Comparison of ENCODE assay signal across 8 mouse cellular contexts in genomic region chr14:72983456-72983855, GRCm38 (mm10).
DNase-seq lines count a peak whose midpoint lies in the region; ATAC-seq lines count a peak whose summit lies in the region.

No protein-coding gene starts in this region.

- no peak overlapping the region for H3K27ac ChIP-seq in embryonic facial prominence, embryonic 10.5 days (replicated peaks)
- H3K27ac ChIP-seq in midbrain, embryonic 12.5 days (replicated peaks), result no peak overlapping the region

- H3K9ac ChIP-seq in midbrain, embryonic 12.5 days (replicated peaks), result no peak overlapping the region

- intact Hi-C loops in left cerebral cortex, postnatal 4 days (cut with DNase I), result loop anchor here (10.0 kb wide), 3 partner anchors 89 to 379 kb away; no protein-coding TSS in a partner anchor

- no peaks in the 10 kb centered on the region for H3K36me3 ChIP-seq in embryonic facial prominence, embryonic 10.5 days (replicated peaks)
- no peaks in the 10 kb centered on the region for H3K36me3 ChIP-seq in midbrain, embryonic 12.5 days

- peak; percentile 79 for ATAC-seq in midbrain, embryonic 12.5 days (ENCODE audit: low FRiP score, low read depth)

- WGBS in embryonic facial prominence, embryonic 10.5 days, result 17% methylated on average over 11 of the region's 11 CpGs
- 13% methylated on average over 11 of the region's 11 CpGs for WGBS in midbrain, embryonic 12.5 days

- DNase-seq in spleen, adult 18-20 months, result peak; percentile 29 to 64
- no peak for DNase-seq in spleen, adult 12 weeks (ENCODE audit: low spot score)
- peak; percentile 69 for DNase-seq in embryonic facial prominence, embryonic 10.5 days (ENCODE audit: low spot score)
- DNase-seq in heart, adult 11 months, result peak; percentile 99
- DNase-seq in kidney, adult 11 months, result peak; percentile 74
- peak; percentile 91 for DNase-seq in left cerebral cortex, postnatal 4 days
- peak; percentile 80 for DNase-seq in skeletal muscle tissue, adult 2 months (ENCODE audit: low read depth, low spot score)

- H3K4me3 ChIP-seq in embryonic facial prominence, embryonic 10.5 days, result 0 out of 2 replicates have a peak overlapping the region, but pooled peaks have one; percentile 16
- no peak overlapping the region for H3K4me3 ChIP-seq in midbrain, embryonic 12.5 days

- H3K4me1 ChIP-seq in embryonic facial prominence, embryonic 10.5 days, result peaks cover 4% of the 10 kb centered on the region; the same call in 1 of the 2 replicates
- H3K4me1 ChIP-seq in midbrain, embryonic 12.5 days, result peaks cover 6% of the 10 kb centered on the region; the same call in 1 of the 2 replicates

- peak overlapping the region; percentile 42 for H3K4me2 ChIP-seq in midbrain, embryonic 12.5 days (replicated peaks)

- no peaks in the 10 kb centered on the region for H3K27me3 ChIP-seq in embryonic facial prominence, embryonic 10.5 days (replicated peaks; ENCODE audit: low read depth, poor library complexity, severe bottlenecking)
- H3K27me3 ChIP-seq in midbrain, embryonic 12.5 days, result no peaks in the 10 kb centered on the region

- no peaks in the 10 kb centered on the region for H3K9me3 ChIP-seq in embryonic facial prominence, embryonic 10.5 days
- no peaks in the 10 kb centered on the region for H3K9me3 ChIP-seq in midbrain, embryonic 12.5 days
